23 mouse cellular contexts compared by ENCODE assay signal in the genomic region with DNA sequence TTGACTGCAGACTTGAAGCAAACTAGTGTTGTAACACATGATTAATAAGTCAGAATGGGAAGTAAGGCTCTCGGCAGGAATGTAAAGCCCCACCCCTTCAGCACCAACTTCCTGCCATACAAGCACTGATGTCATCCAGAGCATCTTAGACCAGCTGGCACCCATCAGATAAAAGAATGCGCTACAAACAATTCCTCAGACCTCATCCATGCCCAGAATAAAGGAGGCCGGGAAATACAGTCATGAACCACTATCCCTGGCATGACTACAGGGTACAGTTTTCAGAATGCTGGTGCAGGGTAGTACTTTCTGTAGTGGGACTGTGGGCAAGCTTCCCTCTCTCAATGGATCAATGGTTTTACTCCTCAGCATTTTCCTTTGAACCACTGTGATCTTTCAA.
DNase-seq lines count a peak whose midpoint lies in the region; ATAC-seq and TF ChIP-seq lines count a peak whose summit lies in the region.
"Had no signal": no experiment of that assay in that cellular context is flagged by ENCODE, and none has a peak within 500 bp of the region (broad histone marks: within the 10 kb centered on the region; RNA-seq: fewer than 3 reads in every experiment).

No protein-coding gene starts in this region.

- H3K4me3 ChIP-seq in heart, embryonic 11.5 days (ENCODE audit: low read depth, low read length), result no peak overlapping the region
- H3K4me3 ChIP-seq in kidney, embryonic 16.5 days (ENCODE audit: low read length), result no peak overlapping the region
- no peak overlapping the region for H3K4me3 ChIP-seq in lung, postnatal 0 days (ENCODE audit: low read depth, low read length)
- H3K4me3 ChIP-seq: embryonic facial prominence, embryonic 10.5 days; forebrain, embryonic 13.5 days; heart, embryonic 13.5 days; hindbrain, embryonic 12.5 days had no signal

- H3K36me3 ChIP-seq in heart, embryonic 11.5 days (ENCODE audit: control insufficient read depth, insufficient read depth, low read length), result no peaks in the 10 kb centered on the region
- H3K36me3 ChIP-seq in kidney, embryonic 16.5 days (ENCODE audit: insufficient read depth, low read length), result no peaks in the 10 kb centered on the region
- no peaks in the 10 kb centered on the region for H3K36me3 ChIP-seq in lung, postnatal 0 days (ENCODE audit: insufficient read depth, low read length)
- H3K36me3 ChIP-seq: embryonic facial prominence, embryonic 10.5 days; G1E; heart, embryonic 13.5 days; hindbrain, embryonic 12.5 days had no signal

- peak; percentile 85 for DNase-seq in heart, adult 11 months
- peak; percentile 10 for DNase-seq in kidney, postnatal 14 days
- DNase-seq in lung, postnatal 0 days (ENCODE audit: low spot score), result peak; percentile 61
- DNase-seq in lung, postnatal 25 days (ENCODE audit: low spot score), result no peak
- DNase-seq in mesoderm, embryonic 11.5 days (ENCODE audit: low read depth, low spot score), result peak; percentile 11
- no peak for DNase-seq in layer of hippocampus, postnatal 36 days
- DNase-seq: adrenal gland, postnatal 14 days; B cell, adult 2 months; cerebellum, adult 18-20 months; cerebellum, adult 9-11 months; cerebellum, postnatal 36 days; forebrain, postnatal 0 days; gastrocnemius, postnatal 14 days; heart, postnatal 36 days had no signal

- H3K4me1 ChIP-seq in heart, embryonic 11.5 days (ENCODE audit: control insufficient read depth, insufficient read depth, low read length), result no peaks in the 10 kb centered on the region
- no peaks in the 10 kb centered on the region for H3K4me1 ChIP-seq in kidney, embryonic 16.5 days (ENCODE audit: insufficient read depth, low read length)
- H3K4me1 ChIP-seq in lung, postnatal 0 days (ENCODE audit: insufficient read depth, low read depth, low read length), result no peaks in the 10 kb centered on the region
- H3K4me1 ChIP-seq: embryonic facial prominence, embryonic 10.5 days; heart, embryonic 13.5 days; hindbrain, embryonic 12.5 days had no signal

- no peaks in the 10 kb centered on the region for H3K9me3 ChIP-seq in heart, embryonic 11.5 days (replicated peaks; ENCODE audit: control insufficient read depth, low read length)
- H3K9me3 ChIP-seq in kidney, embryonic 16.5 days (ENCODE audit: low read length), result no peaks in the 10 kb centered on the region
- no peaks in the 10 kb centered on the region for H3K9me3 ChIP-seq in lung, postnatal 0 days (ENCODE audit: low read length)
- H3K9me3 ChIP-seq: embryonic facial prominence, embryonic 10.5 days; forebrain, embryonic 13.5 days; heart, embryonic 13.5 days; hindbrain, embryonic 12.5 days had no signal

- no peak for TF ChIP-seq EP300 in lung, postnatal 0 days (IDR thresholded peaks at IDR 0.05)

- no peaks in the 10 kb centered on the region for H3K27me3 ChIP-seq in heart, embryonic 11.5 days (ENCODE audit: control insufficient read depth, insufficient read depth, low read length)
- H3K27me3 ChIP-seq in kidney, embryonic 16.5 days (ENCODE audit: insufficient read depth, low read length), result no peaks in the 10 kb centered on the region
- H3K27me3 ChIP-seq in lung, postnatal 0 days (replicated peaks; ENCODE audit: insufficient read depth, low read length), result no peaks in the 10 kb centered on the region
- H3K27me3 ChIP-seq: forebrain, embryonic 13.5 days; heart, embryonic 13.5 days; hindbrain, embryonic 12.5 days had no signal

- no peak for ATAC-seq in heart, embryonic 11.5 days (replicated peaks; ENCODE audit: insufficient number of reproducible peaks, low FRiP score, low TSS enrichment)
- no peak for ATAC-seq in kidney, embryonic 16.5 days (ENCODE audit: low FRiP score, low TSS enrichment)
- ATAC-seq in lung, postnatal 0 days, result peak; percentile 65
- ATAC-seq: activated CD4-positive, CD25-positive, alpha-beta regulatory T cell, adult 4 months; CD4-positive, CD25-positive, alpha-beta regulatory T cell, adult 4 months; forebrain, embryonic 13.5 days; forebrain, postnatal 0 days had no signal

- H3K4me2 ChIP-seq in heart, embryonic 11.5 days, result no peak overlapping the region
- H3K4me2 ChIP-seq in kidney, embryonic 16.5 days (replicated peaks; ENCODE audit: low read depth, low read length), result no peak overlapping the region
- no peak overlapping the region for H3K4me2 ChIP-seq in lung, postnatal 0 days (replicated peaks; ENCODE audit: low read depth, low read length)
- H3K4me2 ChIP-seq: forebrain, embryonic 13.5 days; heart, embryonic 13.5 days; hindbrain, embryonic 12.5 days had no signal

- no peak overlapping the region for H3K9ac ChIP-seq in heart, embryonic 11.5 days (ENCODE audit: low read depth, low read length)
- no peak overlapping the region for H3K9ac ChIP-seq in kidney, embryonic 16.5 days (replicated peaks; ENCODE audit: low read length)
- no peak overlapping the region for H3K9ac ChIP-seq in lung, postnatal 0 days (replicated peaks; ENCODE audit: low read depth)
- H3K9ac ChIP-seq: forebrain, embryonic 13.5 days; forebrain, postnatal 0 days; heart, embryonic 13.5 days; hindbrain, embryonic 12.5 days had no signal

- 47% methylated on average over 3 of the region's 3 CpGs for WGBS in heart, embryonic 11.5 days (ENCODE audit: insufficient replicate concordance)
- WGBS in kidney, embryonic 16.5 days, result 42% methylated on average over 3 of the region's 3 CpGs
- WGBS in lung, postnatal 0 days, result 33% methylated on average over 3 of the region's 3 CpGs

- H3K27ac ChIP-seq in heart, embryonic 11.5 days (ENCODE audit: low read depth, low read length), result no peak overlapping the region
- no peak overlapping the region for H3K27ac ChIP-seq in kidney, embryonic 16.5 days (ENCODE audit: low read length)
- H3K27ac ChIP-seq in lung, postnatal 0 days (ENCODE audit: low read length), result no peak overlapping the region
- H3K27ac ChIP-seq: embryonic facial prominence, embryonic 10.5 days; forebrain, embryonic 13.5 days; heart, embryonic 13.5 days; hindbrain, embryonic 12.5 days had no signal

- no peak for TF ChIP-seq CTCF in lung, postnatal 0 days (IDR thresholded peaks at IDR 0.05)

Comparison
In these comparisons a context has a peak if more than half of its experiments do, and no peak if none do; other contexts are left out.
1. DNase-seq: peak in heart, adult 11 months (single experiment), kidney, postnatal 14 days (single experiment), lung, postnatal 0 days (single experiment) and mesoderm, embryonic 11.5 days (single experiment); none in lung, postnatal 25 days (single experiment) and layer of hippocampus, postnatal 36 days (0 of 2).